Mouse (Mus musculus): Measurements from ENCODE around the gene Fpr1.
A peak's percentile ranks its signal among the peaks of the same experiment; 100 is the strongest.
"Not testable (repeated sequence)": the region's sequence is repeated elsewhere in the genome, so short reads cannot be mapped to it uniquely, and the experiment has no call there.

Fpr1 gene

GRCm38 (mm10) chr17:17883840-17884239, at the start of gene Fpr1:
Gene Fpr1 (minus strand): TSS chr17:17883940.
- TF ChIP-seq CTCF (conservative IDR thresholded peaks at IDR 0.05; ENCODE audit: low read length) = no peak
- TF ChIP-seq NANOG (IDR thresholded peaks at IDR 0.05; ENCODE audit: borderline replicate concordance, low read length) = no peak
- TF ChIP-seq POU5F1 (IDR thresholded peaks at IDR 0.05; ENCODE audit: borderline replicate concordance, low read length) = no peak

GRCm38 (mm10) chr17:17917782-17918181, 34.0 kb upstream of the Fpr1 start:
- H3K9me3 ChIP-seq (ENCODE audit: low read length) = no peaks in the 10 kb centered on the region
- no peaks in the 10 kb centered on the region for H3K27me3 ChIP-seq (ENCODE audit: insufficient read depth, low read length)
- no peaks in the 10 kb centered on the region for H3K36me3 ChIP-seq (ENCODE audit: insufficient read depth, low read length)
- TF ChIP-seq NANOG (IDR thresholded peaks at IDR 0.05; ENCODE audit: borderline replicate concordance, low read length) (no peak), POU5F1 (IDR thresholded peaks at IDR 0.05; ENCODE audit: borderline replicate concordance, low read length) (no peak), CTCF (conservative IDR thresholded peaks at IDR 0.05; ENCODE audit: low read length) (no peak)
- H3K4me1 ChIP-seq (replicated peaks; ENCODE audit: low read depth, low read length) = no peaks in the 10 kb centered on the region
- H3K4me3 ChIP-seq (replicated peaks; ENCODE audit: low read length) = no peak overlapping the region

More at GRCm38 (mm10) chr17:17883840-17884239, at the start of gene Fpr1:
- Histone ChIP-seq H3K4me1 (replicated peaks; ENCODE audit: low read depth, low read length) (no peaks in the 10 kb centered on the region), H3K9me3 (ENCODE audit: low read length) (no peaks in the 10 kb centered on the region), H3K4me3 (replicated peaks; ENCODE audit: low read length) (no peak within 1 kb of the TSS), H3K36me3 (ENCODE audit: insufficient read depth, low read length) (no peaks in the 10 kb centered on the region), H3K27me3 (ENCODE audit: insufficient read depth, low read length) (no peaks in the 10 kb centered on the region)

GRCm38 (mm10) chr17:17917376-17917775, 33.6 kb upstream of the Fpr1 start:
- no peaks in the 10 kb centered on the region for H3K36me3 ChIP-seq (ENCODE audit: insufficient read depth, low read length)
- H3K4me1 ChIP-seq (replicated peaks; ENCODE audit: low read depth, low read length) = no peaks in the 10 kb centered on the region
- H3K27me3 ChIP-seq (ENCODE audit: insufficient read depth, low read length) = 0 out of 2 replicates have a peak, but pooled peaks cover 2% of the 10 kb centered on the region
- H3K9me3 ChIP-seq (ENCODE audit: low read length) = no peaks in the 10 kb centered on the region
- no peak overlapping the region for H3K4me3 ChIP-seq (replicated peaks; ENCODE audit: low read length)
- TF ChIP-seq POU5F1 (IDR thresholded peaks at IDR 0.05; ENCODE audit: borderline replicate concordance, low read length) = no peak
- TF ChIP-seq NANOG (IDR thresholded peaks at IDR 0.05; ENCODE audit: borderline replicate concordance, low read length) = no peak
- no peak for TF ChIP-seq CTCF (conservative IDR thresholded peaks at IDR 0.05; ENCODE audit: low read length)

GRCm38 (mm10) chr17:17912618-17913017, 28.9 kb upstream of the Fpr1 start:
- H3K9me3 ChIP-seq (ENCODE audit: low read length); H3K36me3 ChIP-seq (ENCODE audit: insufficient read depth, low read length); H3K4me3 ChIP-seq (replicated peaks; ENCODE audit: low read length): not testable (repeated sequence)
- Histone ChIP-seq H3K27me3 (ENCODE audit: insufficient read depth, low read length) (peaks cover 41% of the 10 kb centered on the region), H3K4me1 (replicated peaks; ENCODE audit: low read depth, low read length) (peaks cover 16% of the 10 kb centered on the region; the same call in 1 of the 2 replicates)

- Histone ChIP-seq H3K27me3 (ENCODE audit: insufficient read depth, low read length) (peaks cover 53% of the 10 kb centered on the region), H3K36me3 (ENCODE audit: insufficient read depth, low read length) (no peaks in the 10 kb centered on the region), H3K4me3 (replicated peaks; ENCODE audit: low read length) (peak overlapping the region; percentile 77), H3K9me3 (ENCODE audit: low read length) (peaks cover 4% of the 10 kb centered on the region; the same call in 1 of the 2 replicates), H3K4me1 (replicated peaks; ENCODE audit: low read depth, low read length) (peaks cover 21% of the 10 kb centered on the region; the same call in 1 of the 2 replicates)
- no peak for TF ChIP-seq CTCF (conservative IDR thresholded peaks at IDR 0.05; ENCODE audit: low read length)
- no peak for TF ChIP-seq POU5F1 (IDR thresholded peaks at IDR 0.05; ENCODE audit: borderline replicate concordance, low read length)
These were observed 26.1 kb upstream of the Fpr1 start for GRCm38 (mm10) chr17:17909636-17910421.

GRCm38 (mm10) chr17:17900768-17901167, 17.0 kb upstream of the Fpr1 start:
- Histone ChIP-seq H3K9me3 (ENCODE audit: low read length) (no peaks in the 10 kb centered on the region), H3K36me3 (ENCODE audit: insufficient read depth, low read length) (no peaks in the 10 kb centered on the region), H3K4me3 (replicated peaks; ENCODE audit: low read length) (no peak overlapping the region), H3K27me3 (ENCODE audit: insufficient read depth, low read length) (peaks cover 3% of the 10 kb centered on the region; the same call in 1 of the 2 replicates), H3K4me1 (replicated peaks; ENCODE audit: low read depth, low read length) (no peaks in the 10 kb centered on the region)
- TF ChIP-seq CTCF (conservative IDR thresholded peaks at IDR 0.05; ENCODE audit: low read length) (no peak), NANOG (IDR thresholded peaks at IDR 0.05; ENCODE audit: borderline replicate concordance, low read length) (no peak), POU5F1 (IDR thresholded peaks at IDR 0.05; ENCODE audit: borderline replicate concordance, low read length) (no peak)

- TF ChIP-seq POU5F1 (IDR thresholded peaks at IDR 0.05; ENCODE audit: borderline replicate concordance, low read length) = no peak
- TF ChIP-seq CTCF (conservative IDR thresholded peaks at IDR 0.05; ENCODE audit: low read length) = 0 out of 2 replicates have a peak, but pooled peaks have one; percentile 10
- TF ChIP-seq NANOG (IDR thresholded peaks at IDR 0.05; ENCODE audit: borderline replicate concordance, low read length) = no peak
- H3K4me3 ChIP-seq (replicated peaks; ENCODE audit: low read length) = no peak overlapping the region
- H3K36me3 ChIP-seq (ENCODE audit: insufficient read depth, low read length) = no peaks in the 10 kb centered on the region
- no peaks in the 10 kb centered on the region for H3K4me1 ChIP-seq (replicated peaks; ENCODE audit: low read depth, low read length)
- no peaks in the 10 kb centered on the region for H3K27me3 ChIP-seq (ENCODE audit: insufficient read depth, low read length)
- H3K9me3 ChIP-seq (ENCODE audit: low read length) = no peaks in the 10 kb centered on the region
These were observed 15.5 kb upstream of the Fpr1 start for GRCm38 (mm10) chr17:17899268-17899667.

- H3K4me3 ChIP-seq (replicated peaks; ENCODE audit: low read length) = no peak overlapping the region
These were observed 12.3 kb upstream of the Fpr1 start for GRCm38 (mm10) chr17:17896039-17896438.

More at GRCm38 (mm10) chr17:17896039-17896438, 12.3 kb upstream of the Fpr1 start:
- Histone ChIP-seq H3K9me3 (ENCODE audit: low read length) (no peaks in the 10 kb centered on the region), H3K36me3 (ENCODE audit: insufficient read depth, low read length) (no peaks in the 10 kb centered on the region), H3K27me3 (ENCODE audit: insufficient read depth, low read length) (no peaks in the 10 kb centered on the region), H3K4me1 (replicated peaks; ENCODE audit: low read depth, low read length) (no peaks in the 10 kb centered on the region)
- TF ChIP-seq CTCF (conservative IDR thresholded peaks at IDR 0.05; ENCODE audit: low read length) (peak; percentile 56), NANOG (IDR thresholded peaks at IDR 0.05; ENCODE audit: borderline replicate concordance, low read length) (no peak), POU5F1 (IDR thresholded peaks at IDR 0.05; ENCODE audit: borderline replicate concordance, low read length) (no peak)

Measured in E14TG2a.4 (cell line).